Mouse (Mus musculus) liver, embryonic 16.5 days (tissue): Measurements from ENCODE around the gene H2al1m. TPM values are rescaled to one million over a fixed set of nuclear protein-coding genes. Genes with fewer than 3 reads are reported as not detected.
A peak's percentile ranks its signal among the peaks of the same experiment; 100 is the strongest.
"Not testable (repeated sequence)": the region's sequence is repeated elsewhere in the genome, so short reads cannot be mapped to it uniquely, and the experiment has no call there.

Source experiments
- ATAC-seq: fragments of 200-750 bp; cut with Nextera tagmentation; 2 replicates; pipeline ENCODE4 v1.8.0; 2017; ENCODE audit warnings: low read depth, mild to moderate bottlenecking, moderate number of reproducible peaks, moderate library complexity
- H3K27ac ChIP-seq: fragments of 300-500 bp; sonication (generic); 2 replicates; pipeline ENCODE4 v1.5.1; 2014; ENCODE audit warnings: mild to moderate bottlenecking, low read length
- H3K27me3 ChIP-seq: fragments of 300-500 bp; sonication (generic); 2 replicates; pipeline ENCODE4 v1.6.1; 2014; ENCODE audit warnings: low read depth, low read length, mixed read lengths; ENCODE audit not compliant: control insufficient read depth, insufficient read depth
- H3K36me3 ChIP-seq: fragments of 300-500 bp; sonication (generic); 2 replicates; pipeline ENCODE4 v1.6.1; 2014; ENCODE audit warnings: mild to moderate bottlenecking; ENCODE audit not compliant: control insufficient read depth, insufficient read depth
- H3K4me1 ChIP-seq: fragments of 300-500 bp; sonication (generic); 2 replicates; pipeline ENCODE4 v1.6.1; 2014; ENCODE audit warnings: low read depth, low read length, mixed read lengths; ENCODE audit not compliant: control insufficient read depth
- H3K4me2 ChIP-seq: fragments of 300-500 bp; sonication (generic); 2 replicates; pipeline ENCODE4 v1.6.1; 2014; ENCODE audit warnings: low read depth, low read length, mixed read lengths
- H3K4me3 ChIP-seq: fragments of 300-500 bp; sonication (generic); 2 replicates; pipeline ENCODE4 v1.5.1; 2014; ENCODE audit warnings: low read depth, mild to moderate bottlenecking, low read length
- H3K9ac ChIP-seq: fragments of 300-500 bp; sonication (generic); 2 replicates; pipeline ENCODE4 v1.6.1; 2014; ENCODE audit warnings: low read depth, low read length
- H3K9me3 ChIP-seq: fragments of 300-500 bp; sonication (generic); replicated peaks from 2 replicates; pipeline ENCODE4 v1.6.1; 2016; ENCODE audit warnings: low read length; ENCODE audit not compliant: control insufficient read depth
- WGBS: fragments of 180-500 bp; shearing (Covaris S2); extraction: QIAGEN DNeasy Blood & Tissue Kit; methylation state at CpG from one replicate; pipeline ENCODE4 v1.1.7; 2014; ENCODE audit not compliant: insufficient replicate concordance; 5-methylcytosine and 5-hydroxymethylcytosine counted together
- polyA plus RNA-seq: library from polyadenylated mRNA; unstranded; fragments of >200 nt; fragmentation: Nextera tagmentation; extraction: Ambion mirVana; gene quantifications from 2 replicates; pipeline ENCODE4 v1.2.1, GENCODE M21; 2015

Gene H2al1m
- polyA plus RNA-seq, 1 experiment from 2014 or later = 2.3 TPM

GRCm38 (mm10) chrX:9257831-9258230 lies 25.7 kb upstream of the H2al1m start:
- Histone ChIP-seq H3K36me3 (no peaks in the 10 kb centered on the region), H3K9ac (no peak overlapping the region), H3K4me1 (peaks cover 4% of the 10 kb centered on the region; the same call in 1 of the 2 replicates), H3K4me3 (no peak overlapping the region), H3K27ac (peak overlapping the region; percentile 50), H3K9me3 (no peaks in the 10 kb centered on the region), H3K4me2 (no peak overlapping the region), H3K27me3 (no peaks in the 10 kb centered on the region)
- WGBS = 58% methylated on average over 7 of the region's 7 CpGs
- ATAC-seq = peak; percentile 38; the same call in 1 of the 2 replicates

- Histone ChIP-seq H3K9ac (no peak overlapping the region), H3K27me3 (no peaks in the 10 kb centered on the region), H3K27ac (no peak overlapping the region), H3K9me3 (no peaks in the 10 kb centered on the region), H3K4me3 (no peak overlapping the region), H3K36me3 (no peaks in the 10 kb centered on the region), H3K4me2 (no peak overlapping the region), H3K4me1 (peaks cover 4% of the 10 kb centered on the region; the same call in 1 of the 2 replicates)
- ATAC-seq = no peak
- 74% methylated on average over 1 of the region's 1 CpGs for WGBS
Observed at GRCm38 (mm10) chrX:9259267-9259666, 24.3 kb upstream of the H2al1m start.

GRCm38 (mm10) chrX:9271112-9271511 lies 12.5 kb upstream of the H2al1m start:
- 0 out of 2 replicates have a peak overlapping the region, but pooled peaks have one; percentile 50 for H3K4me2 ChIP-seq
- H3K27ac ChIP-seq = no peak overlapping the region
- WGBS = 42% methylated on average over 3 of the region's 3 CpGs
- H3K4me3 ChIP-seq = no peak overlapping the region
- ATAC-seq = no peak
- H3K36me3 ChIP-seq = no peaks in the 10 kb centered on the region
- H3K9ac ChIP-seq = no peak overlapping the region
- no peaks in the 10 kb centered on the region for H3K9me3 ChIP-seq
- H3K27me3 ChIP-seq = no peaks in the 10 kb centered on the region
- H3K4me1 ChIP-seq = no peaks in the 10 kb centered on the region; the same call in none of the 2 replicates

- WGBS = 15% methylated on average over 8 of the region's 8 CpGs
- no peaks in the 10 kb centered on the region for H3K9me3 ChIP-seq
- H3K4me2 ChIP-seq = peak overlapping the region; percentile 50
- H3K27ac ChIP-seq = peak overlapping the region; percentile 92
- ATAC-seq = no peak; the same call in 1 of the 2 replicates
- no peaks in the 10 kb centered on the region; the same call in none of the 2 replicates for H3K4me1 ChIP-seq
- peak overlapping the region; percentile 86 for H3K9ac ChIP-seq
- H3K36me3 ChIP-seq = no peaks in the 10 kb centered on the region
- peak overlapping the region; percentile 78 for H3K4me3 ChIP-seq
- no peaks in the 10 kb centered on the region for H3K27me3 ChIP-seq
Observed at GRCm38 (mm10) chrX:9271947-9272459, 11.6 kb upstream of the H2al1m start.

GRCm38 (mm10) chrX:9272460-9273361 lies 10.9 kb upstream of the H2al1m start, which contains the start of gene Xk:
Gene Xk, plus strand, starts transcription at chrX:9272756.
- 7% methylated on average over 83 of the region's 94 CpGs for WGBS
- Histone ChIP-seq H3K4me1 (no peaks in the 10 kb centered on the region; the same call in none of the 2 replicates), H3K4me2 (peak within 1 kb of the TSS; percentile 50), H3K36me3 (no peaks in the 10 kb centered on the region), H3K4me3 (peak within 1 kb of the TSS; percentile 78), H3K27ac (peak within 1 kb of the TSS; percentile 92), H3K9me3 (no peaks in the 10 kb centered on the region), H3K27me3 (no peaks in the 10 kb centered on the region), H3K9ac (peak within 1 kb of the TSS; percentile 86)
- ATAC-seq = peak; percentile 92

- H3K4me3 ChIP-seq = peak overlapping the region; percentile 78
- H3K27me3 ChIP-seq = no peaks in the 10 kb centered on the region
- H3K36me3 ChIP-seq = no peaks in the 10 kb centered on the region
- peak overlapping the region; percentile 49 for H3K4me2 ChIP-seq
- no peaks in the 10 kb centered on the region for H3K9me3 ChIP-seq
- 33% methylated on average over 12 of the region's 12 CpGs for WGBS
- H3K27ac ChIP-seq = peak overlapping the region; percentile 92
- peak; percentile 17; the same call in 1 of the 2 replicates for ATAC-seq
- H3K9ac ChIP-seq = peak overlapping the region; percentile 86
- H3K4me1 ChIP-seq = no peaks in the 10 kb centered on the region; the same call in none of the 2 replicates
Observed at GRCm38 (mm10) chrX:9273377-9274002, 10.1 kb upstream of the H2al1m start.

GRCm38 (mm10) chrX:9274321-9274720 lies 9.2 kb upstream of the H2al1m start:
- H3K4me3 ChIP-seq = peak overlapping the region; percentile 78
- H3K9ac ChIP-seq = peak overlapping the region; percentile 62
- no peaks in the 10 kb centered on the region for H3K27me3 ChIP-seq
- 34% methylated on average over 8 of the region's 8 CpGs for WGBS
- H3K4me1 ChIP-seq = no peaks in the 10 kb centered on the region; the same call in none of the 2 replicates
- peak; percentile 24; the same call in 1 of the 2 replicates for ATAC-seq
- peak overlapping the region; percentile 49 for H3K4me2 ChIP-seq
- no peaks in the 10 kb centered on the region for H3K9me3 ChIP-seq
- H3K27ac ChIP-seq = peak overlapping the region; percentile 92
- no peaks in the 10 kb centered on the region for H3K36me3 ChIP-seq

- H3K27me3 ChIP-seq, H3K4me1 ChIP-seq, H3K9ac ChIP-seq, H3K4me2 ChIP-seq, H3K9me3 ChIP-seq, H3K4me3 ChIP-seq, H3K36me3 ChIP-seq, H3K27ac ChIP-seq: not testable (repeated sequence)
- 54% methylated on average over 3 of the region's 4 CpGs for WGBS
- peak; percentile 76 for ATAC-seq
Observed at GRCm38 (mm10) chrX:9293140-9293829, 9.7 kb downstream of the H2al1m start.
